Mouse (Mus musculus): ENCODE measurements around the gene H2-T3.
"Not testable (repeated sequence)": the region's sequence is repeated elsewhere in the genome, so short reads cannot be mapped to it uniquely, and the experiment has no call there.

Gene H2-T3

DNA sequence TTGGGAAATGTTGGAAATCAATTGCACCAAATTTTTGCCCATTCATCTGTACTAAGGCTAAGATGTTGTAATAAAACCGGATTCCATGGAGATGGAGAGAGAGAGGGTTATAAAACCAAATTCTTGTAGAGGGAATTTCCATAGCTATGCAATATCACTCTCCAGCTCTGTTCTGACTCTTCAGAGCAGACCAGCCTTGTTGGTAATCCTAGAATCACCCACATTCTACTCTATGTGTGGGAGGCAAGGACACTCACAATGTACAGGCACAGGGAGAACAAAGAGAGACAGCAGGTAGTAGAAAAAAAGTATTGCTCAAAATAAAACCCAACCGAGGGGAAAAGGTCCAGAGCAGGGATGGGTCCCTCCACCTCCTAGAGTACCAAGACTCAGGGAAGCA lies 14.0 kb downstream of the H2-T3 start:
- not testable (repeated sequence) for DNase-seq

DNA sequence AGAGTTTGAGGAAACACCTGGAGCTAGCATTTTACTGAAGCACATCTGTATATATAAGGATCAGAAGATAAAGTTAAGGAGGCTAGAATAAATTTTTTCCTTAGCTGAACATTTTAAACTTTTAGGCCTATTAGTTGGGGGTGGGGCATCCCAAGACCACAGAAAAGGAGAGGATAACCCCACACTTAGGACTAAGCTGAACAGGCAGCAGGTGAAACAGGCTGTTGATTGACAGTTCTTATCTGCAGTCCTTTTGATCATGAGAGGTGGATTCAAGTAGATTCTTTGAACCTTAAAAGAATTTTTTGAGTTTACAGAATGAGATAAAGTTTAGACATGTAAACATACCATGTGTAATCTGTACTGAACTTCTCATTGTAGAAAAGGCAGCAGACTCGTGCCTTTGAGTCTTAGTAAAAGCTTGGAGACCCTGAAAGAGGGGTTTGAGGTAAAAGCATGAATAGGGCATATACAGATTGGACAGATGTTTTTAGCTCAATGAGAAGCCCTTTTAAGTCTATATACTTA lies 19.7 kb downstream of the H2-T3 start:
- no peak for DNase-seq

DNA sequence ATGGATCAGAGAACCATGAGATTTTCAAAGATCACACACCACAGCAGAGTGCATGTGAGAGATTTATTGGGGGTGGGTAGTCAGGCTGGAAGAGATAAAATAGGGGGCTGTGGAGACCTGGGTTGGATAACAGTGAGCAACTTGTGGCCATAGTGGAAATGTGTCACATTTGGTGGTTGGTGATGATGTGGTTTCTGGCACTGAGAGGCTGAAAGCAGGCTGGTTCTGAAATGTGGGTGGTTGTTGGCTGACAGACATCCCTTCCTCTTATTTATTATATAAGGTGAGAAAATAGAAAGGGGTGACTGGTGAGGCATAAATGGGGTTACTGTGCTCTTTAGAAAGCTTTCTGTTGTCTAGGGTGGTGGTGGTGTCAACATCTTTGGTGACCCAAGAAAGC lies 20.3 kb downstream of the H2-T3 start:
- DNase-seq, result no peak

DNA sequence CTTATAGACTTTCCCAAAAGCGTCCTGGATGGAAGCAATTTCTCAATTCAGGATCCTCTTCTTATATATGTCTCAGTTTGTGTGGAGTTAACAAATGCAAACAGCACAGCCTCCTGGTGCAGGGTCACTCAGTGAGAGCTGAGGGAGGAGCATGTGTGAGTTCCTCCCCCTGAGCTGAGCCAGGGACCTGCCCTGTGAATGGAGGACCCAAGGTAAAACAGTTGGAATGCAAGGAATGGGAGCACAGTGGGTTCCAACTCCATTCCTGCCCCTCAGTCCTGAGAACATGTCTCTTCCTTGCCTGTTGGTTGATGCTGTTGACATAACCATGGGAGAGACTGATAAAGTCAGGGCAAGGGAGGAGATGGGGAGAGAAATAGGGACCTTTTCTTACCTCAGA lies 21.0 kb downstream of the H2-T3 start:
- DNase-seq, result not testable (repeated sequence)

DNA sequence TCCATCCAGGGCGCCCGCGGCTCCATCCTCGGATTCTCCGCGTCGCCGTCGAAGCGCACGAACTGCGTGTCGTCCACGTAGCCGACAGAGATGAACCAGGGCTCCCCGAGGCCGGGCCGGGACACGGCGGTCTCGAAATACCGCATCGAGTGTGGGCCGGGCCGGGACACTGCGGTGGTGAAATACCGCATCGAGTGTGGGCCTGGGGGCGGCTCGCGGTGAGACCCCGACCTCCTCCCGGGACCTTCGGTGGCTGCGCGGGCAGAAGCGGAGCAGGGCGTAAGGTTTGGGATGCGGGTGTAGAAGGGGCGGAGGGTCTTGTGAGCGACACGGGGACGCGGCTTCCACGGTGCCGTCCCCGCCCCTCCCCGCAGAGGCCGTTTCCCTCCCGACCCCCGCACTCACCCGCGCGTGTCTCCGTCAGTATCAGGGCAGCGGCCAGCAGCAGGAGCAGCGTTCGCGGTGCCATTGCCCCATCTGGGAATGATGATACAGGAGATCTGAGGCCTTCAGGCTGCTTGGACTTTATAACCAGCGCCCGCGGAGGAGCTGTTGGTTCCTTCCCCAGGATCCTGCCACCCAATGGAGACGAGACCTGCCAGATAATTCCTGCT lies 21.9 kb downstream of the H2-T3 start, which contains the start of gene Gm8909:
Gene Gm8909, minus strand, starts transcription at position 499 of the 614 bp plus-strand sequence.
- DNase-seq, result no peak

DNA sequence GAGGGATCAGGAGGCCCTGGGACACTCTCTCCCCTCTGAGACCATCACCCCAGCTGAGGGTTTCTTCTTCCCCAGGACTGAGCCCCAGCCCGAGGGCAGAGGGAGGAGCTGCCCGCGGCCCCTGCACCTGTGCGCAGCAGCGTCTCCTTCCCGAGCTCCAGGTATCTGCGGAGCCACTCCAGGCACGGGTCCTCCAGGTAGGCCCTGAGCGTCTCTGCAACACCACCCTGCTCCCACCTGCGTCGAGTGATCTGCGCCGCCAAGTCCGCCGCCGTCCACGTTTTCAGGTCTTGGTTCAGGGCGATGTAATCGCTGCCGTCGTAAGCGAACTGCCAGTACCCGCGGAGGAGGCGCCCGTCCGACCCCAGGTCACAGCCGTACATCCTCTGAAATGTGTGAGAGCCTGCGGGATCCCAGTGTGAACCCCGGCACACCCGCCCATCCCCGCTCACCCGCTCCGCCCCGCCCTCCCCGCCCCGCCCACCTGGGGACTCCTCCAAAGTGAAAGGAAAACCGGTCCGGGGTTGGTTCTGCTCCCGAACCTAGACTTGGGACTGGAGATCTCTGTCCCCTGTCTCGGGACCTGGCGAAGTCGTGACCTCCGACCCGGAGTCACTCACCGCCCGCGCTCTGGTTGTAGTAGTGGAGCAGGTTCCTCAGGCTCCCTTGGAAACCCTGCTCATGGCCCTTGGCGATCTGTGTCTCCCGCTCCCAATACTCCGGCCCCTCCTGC lies 22.6 kb downstream of the H2-T3 start:
- DNase-seq, result no peak

DNA sequence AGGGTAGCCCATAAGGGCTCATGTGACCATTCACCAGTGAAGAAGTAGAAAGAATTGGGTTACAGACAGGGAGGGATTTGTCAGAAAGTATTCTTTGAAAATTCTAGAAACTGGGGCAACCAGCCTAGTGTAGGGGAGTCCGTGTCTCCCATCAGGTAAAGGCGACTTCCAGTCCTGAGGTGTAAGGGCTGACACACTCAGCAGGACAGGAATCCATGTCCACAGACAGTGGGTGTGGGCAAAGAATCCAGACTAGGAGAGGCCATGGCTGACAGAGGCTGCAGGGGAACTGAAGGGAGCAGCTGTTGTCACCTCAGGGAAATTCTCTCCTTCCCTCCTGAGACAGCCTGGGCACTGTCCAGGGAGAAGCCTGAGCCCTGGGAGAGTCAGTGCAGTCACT lies 23.2 kb downstream of the H2-T3 start:
- not testable (repeated sequence) for DNase-seq

DNA sequence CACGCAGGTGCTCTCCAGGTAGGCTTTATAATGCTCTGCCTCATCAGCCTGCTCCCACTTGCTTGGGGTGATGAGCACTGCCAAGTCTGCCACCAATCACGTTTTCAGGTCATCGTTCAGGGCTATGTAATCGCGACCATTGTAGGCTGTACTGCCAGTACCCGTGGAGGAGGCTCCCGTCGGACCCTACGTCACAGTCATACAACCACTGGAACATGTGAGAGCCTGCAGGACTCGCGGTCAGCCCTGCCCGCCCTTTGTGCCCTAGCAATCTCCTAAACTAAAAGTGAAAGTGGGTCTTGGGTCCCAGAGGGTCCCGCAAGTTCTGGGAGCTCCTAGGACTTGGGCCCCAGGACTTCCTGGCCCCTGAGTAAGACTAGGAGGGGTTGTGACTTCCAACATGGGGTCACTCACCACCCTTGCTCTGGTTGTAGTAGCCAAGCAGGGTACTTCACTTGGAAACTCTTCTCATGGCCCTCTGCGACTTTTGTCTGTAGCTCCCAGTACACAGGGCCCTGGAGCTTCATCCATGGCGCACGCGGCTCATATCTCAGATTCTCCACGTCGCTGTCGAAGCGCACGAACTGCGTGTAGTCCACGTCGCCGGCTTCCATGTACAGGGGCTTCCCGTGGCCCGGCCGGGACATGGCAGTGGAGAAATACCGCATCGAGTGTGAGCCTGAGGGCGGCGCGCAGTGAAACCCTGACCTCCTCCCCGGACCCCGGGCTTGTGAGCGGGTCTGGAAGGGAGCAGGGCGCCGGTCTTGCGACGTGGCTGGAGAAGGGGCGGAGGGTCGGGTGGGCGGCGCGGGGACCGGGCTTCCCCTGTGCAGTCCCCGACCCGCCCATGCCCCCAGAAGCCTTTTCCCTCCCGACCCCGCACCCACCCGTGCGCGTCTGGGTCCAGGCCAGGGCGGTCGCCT lies 28.7 kb downstream of the H2-T3 start:
- no peak for DNase-seq

DNA sequence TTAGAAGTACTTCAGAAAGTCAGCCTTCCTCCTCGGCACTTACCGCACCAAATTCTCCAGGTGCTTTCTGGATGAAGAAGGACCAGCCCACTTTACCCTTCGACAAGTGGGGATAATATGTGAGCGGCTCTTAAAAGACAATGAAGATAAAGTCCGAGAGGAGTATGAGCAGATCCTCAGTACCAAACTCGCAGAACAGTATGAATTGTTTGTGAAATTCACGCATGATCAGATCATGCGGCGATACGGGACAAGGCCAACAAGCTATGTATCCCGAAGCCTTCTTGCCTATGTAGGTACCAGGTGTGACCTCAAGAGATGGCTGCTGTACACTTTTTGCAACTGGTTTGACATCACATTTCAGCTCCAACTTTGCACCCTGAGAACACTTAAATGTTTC lies 31.8 kb downstream of the H2-T3 start:
- not testable (repeated sequence) for DNase-seq

DNA sequence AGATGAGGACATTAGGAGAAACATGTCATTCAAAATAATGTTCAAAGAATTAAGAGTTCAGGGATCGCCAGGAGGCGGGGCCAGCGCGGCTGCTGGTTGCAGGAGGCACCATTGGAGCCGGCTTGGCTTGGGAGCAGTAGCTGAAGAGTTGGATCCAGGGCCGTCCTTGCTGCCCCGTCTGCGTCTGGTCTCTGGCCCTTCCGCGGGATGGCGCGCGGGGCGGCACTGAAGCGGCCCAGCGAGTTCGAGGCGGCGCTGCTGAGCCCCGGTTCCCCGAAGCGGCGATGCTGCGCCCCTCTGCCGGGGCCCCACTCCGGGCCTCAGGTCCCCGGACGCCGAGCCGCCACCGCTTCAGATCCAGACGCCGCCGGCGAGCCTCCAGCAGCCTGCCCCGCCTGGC lies 32.3 kb downstream of the H2-T3 start:
- DNase-seq, result not testable (repeated sequence)

DNA sequence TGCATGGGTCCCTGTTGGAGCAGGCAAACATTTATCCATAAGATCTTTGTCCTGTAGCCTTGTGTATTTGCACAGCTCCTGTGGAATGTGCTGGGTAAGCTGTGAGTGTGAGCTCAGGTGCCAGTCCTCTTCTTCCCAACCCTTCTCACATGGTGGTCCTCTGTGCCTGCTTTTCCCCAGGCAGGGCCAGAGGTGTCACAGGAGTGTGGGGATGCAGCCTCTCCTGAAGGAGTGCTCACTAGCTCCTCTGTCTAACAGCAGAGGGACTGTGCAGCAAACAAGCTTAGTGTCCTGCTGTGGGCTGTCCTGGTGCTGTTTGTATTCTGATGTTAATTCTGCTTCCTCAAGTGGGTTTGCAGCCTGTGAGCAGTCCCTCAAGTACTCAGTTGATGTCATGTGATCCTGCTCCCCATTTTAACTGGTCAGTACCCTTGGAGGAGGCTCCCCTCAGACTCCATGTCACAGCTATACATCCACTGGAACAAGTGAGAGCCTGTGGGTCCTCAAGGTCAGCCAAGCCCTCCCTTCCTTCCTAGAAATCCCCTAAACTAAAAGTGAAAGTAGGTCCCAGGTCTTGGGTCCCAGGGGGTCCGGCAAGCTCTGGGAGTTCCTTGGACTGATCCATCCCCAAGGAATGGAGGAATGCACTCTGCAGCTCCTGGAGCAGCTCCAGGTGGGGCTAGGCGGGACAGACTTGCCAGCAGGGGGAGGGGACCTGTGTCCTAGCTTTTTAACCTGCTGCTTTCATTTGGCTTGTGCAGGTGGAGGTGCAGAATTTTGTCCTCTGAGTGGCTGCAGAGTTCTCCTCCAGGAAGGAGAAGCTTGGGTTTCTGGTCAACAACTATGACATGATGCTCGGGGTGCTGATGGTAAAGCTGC lies 35.6 kb downstream of the H2-T3 start:
- DNase-seq, result no peak

DNA sequence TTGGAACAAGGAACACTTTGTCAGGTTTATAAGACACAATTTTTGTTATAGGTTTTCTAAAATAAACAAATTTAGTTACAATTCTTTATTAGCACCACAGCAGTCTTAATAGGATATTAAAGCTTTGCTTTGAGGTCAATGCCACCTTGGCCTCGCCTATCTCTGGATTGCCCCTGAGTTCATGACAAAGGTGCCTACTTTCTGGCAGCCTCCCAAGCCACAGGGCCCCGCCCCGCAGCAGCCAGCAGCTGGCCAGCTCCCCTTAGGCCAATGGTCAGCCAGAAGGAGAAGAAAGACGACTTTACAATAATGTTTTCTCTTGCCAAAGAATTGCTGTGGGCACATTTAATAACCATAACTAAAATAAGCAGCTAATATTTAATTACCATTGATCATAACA lies 38.9 kb downstream of the H2-T3 start:
- DNase-seq, result not testable (repeated sequence)

DNA sequence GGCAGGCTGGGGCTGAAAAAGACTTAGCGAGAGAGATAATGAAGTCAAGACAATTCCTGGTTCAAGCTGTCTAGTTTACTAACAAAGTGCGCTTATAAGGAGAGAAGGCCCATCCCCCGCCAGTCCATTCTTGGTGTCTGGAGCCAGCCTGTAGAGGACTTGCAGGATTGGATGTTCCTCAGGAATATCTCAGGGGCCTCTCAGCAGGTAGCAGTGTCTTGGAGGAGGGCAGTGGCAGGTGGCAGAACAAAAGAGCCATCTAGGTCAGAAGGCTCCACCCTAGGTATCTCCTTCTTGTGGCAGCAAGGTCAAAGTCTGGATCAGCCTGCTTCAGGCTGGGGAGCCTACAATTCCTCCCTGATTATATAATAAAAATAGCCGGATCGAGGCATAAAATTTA lies 41.6 kb downstream of the H2-T3 start:
- DNase-seq, result not testable (repeated sequence)

DNA sequence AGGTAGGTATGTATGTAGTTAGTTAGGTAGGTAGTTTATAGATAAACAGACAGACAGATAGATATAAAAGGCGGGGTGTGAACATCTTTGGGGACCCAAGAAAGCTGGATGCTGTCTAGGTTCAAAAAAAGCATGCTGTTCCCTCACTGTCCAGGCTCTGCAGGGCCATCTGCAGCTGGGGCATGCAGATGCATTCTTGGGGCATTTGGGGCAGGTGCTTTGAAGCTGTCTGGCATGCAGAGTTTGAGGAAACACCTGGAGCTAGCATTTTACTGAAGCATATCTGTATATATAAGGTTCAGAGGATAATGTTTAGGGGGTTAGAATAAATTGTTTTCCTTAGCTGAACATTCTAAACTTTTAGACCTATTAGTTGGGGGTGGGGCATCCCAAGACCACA lies 43.1 kb downstream of the H2-T3 start:
- DNase-seq, result not testable (repeated sequence)

DNA sequence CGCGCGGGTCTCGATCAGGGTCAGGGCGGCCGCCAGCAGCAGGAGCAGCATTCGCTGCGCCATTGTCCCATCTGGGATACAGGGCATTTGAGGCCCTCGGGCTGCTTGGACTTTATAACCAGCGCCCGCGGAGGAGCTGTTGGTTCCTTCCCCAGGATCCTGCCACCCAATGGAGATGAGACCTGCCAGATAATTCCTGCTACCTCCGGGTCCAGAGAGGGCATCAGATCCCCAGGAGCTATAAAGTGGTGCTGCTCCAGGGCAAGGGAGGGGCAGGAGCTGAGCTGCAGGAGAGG lies 44.3 kb downstream of the H2-T3 start:
- not testable (repeated sequence) for DNase-seq

DNA sequence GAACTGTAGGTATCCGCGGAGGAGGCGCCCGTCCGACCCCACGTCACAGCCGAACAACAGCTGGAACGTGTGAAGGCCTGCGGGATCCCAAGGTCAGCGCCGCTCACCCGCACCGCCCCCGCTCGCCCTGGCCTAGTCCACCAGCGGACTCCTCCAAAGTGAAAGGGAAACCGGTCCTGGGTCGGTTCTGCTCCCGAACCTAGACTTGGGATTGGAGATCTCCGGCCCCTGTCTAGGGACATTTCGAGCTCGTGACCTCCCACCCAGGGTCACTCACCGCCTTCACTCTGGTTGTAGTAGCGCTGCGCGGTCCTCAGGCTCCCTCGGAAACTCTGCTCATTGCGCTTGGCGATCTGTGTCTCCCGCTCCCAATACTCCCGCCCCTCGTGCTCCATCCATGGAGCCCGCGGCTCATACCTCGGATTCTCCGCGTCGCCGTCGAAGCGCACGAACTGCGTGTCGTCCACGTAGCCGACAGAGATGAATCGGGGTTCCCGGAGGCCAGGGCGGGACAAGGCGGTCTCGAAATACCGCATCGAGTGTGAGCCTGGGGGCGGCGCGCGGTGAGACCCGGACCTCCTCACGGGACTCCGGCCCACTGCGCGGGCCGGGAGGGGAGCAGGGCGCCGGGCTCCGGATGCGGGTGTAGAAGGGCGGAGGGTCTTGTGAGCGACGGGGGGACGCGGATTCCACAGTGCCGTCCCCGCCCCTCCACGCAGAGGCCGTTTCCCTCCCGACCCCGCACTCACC lies 44.8 kb downstream of the H2-T3 start:
- DNase-seq, result no peak

DNA sequence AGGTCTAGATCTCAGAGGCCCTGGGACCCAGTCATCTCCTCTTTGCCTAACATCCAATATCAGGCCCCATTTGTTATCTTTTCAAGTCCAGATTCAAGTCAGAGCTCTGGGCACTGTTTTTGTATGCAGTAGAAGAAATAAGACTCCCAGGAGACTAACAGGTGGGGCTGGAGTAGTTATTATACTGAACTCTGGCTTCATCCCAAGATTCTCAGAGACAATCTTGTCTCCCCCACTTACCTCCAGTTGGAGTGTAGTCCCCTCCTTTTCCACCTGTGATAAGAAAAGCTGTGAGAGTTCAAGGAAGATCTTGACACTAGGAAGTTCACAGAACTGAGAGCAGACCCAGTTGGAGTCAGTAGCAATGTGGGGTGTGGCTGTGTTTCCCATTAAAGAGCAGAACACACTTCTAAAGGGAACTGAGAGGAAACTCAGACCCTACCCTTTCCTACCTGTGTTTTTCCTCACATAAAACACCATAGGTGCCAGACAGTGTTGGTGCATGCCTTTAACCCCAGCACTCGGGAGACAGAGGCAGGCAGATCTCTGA lies 53.7 kb downstream of the H2-T3 start:
- DNase-seq, result not testable (repeated sequence)
